Mouse (Mus musculus) kidney, adult 2 months (tissue): ENCODE data around the gene Reep1. TPM values are rescaled to one million over a fixed set of nuclear protein-coding genes. Genes with fewer than 3 reads are reported as not detected.

Experiments
- DNase-seq: peaks from one replicate; pipeline ENCODE4 v3.0.0; 2021
- H3K27ac ChIP-seq: fragments of 200-500 bp; 2 replicates; pipeline ENCODE4 v1.5.1; 2012; ENCODE audit warnings: low read depth, low read length, control low read depth, inconsistent platforms; ENCODE audit not compliant: insufficient read depth
- H3K27me3 ChIP-seq: fragments of 200-500 bp; replicated peaks from 2 replicates; pipeline ENCODE4 v1.6.1; 2012; ENCODE audit warnings: mild to moderate bottlenecking, moderate library complexity, low read length, inconsistent platforms; ENCODE audit not compliant: control insufficient read depth, insufficient read depth
- H3K36me3 ChIP-seq: fragments of 200-500 bp; 2 replicates; pipeline ENCODE4 v1.6.1; 2012; ENCODE audit warnings: mild to moderate bottlenecking, moderate library complexity, low read length, inconsistent platforms; ENCODE audit not compliant: control insufficient read depth, insufficient read depth
- H3K4me1 ChIP-seq: fragments of 200-500 bp; 2 replicates; pipeline ENCODE4 v1.6.1; 2011; ENCODE audit warnings: low read length; ENCODE audit not compliant: control insufficient read depth, insufficient read depth
- H3K4me3 ChIP-seq: fragments of 200-500 bp; 2 replicates; pipeline ENCODE4 v1.5.1; 2011; ENCODE audit warnings: mild to moderate bottlenecking, low read depth, low read length, control low read depth; ENCODE audit not compliant: insufficient read depth
- CTCF ChIP-seq: fragments of 200-500 bp; conservative IDR thresholded peaks from 2 replicates; pipeline ENCODE4 v1.5.1; 2011; ENCODE audit warnings: low read depth, mild to moderate bottlenecking, control low read depth, low read length, moderate library complexity, mixed read lengths; ENCODE audit not compliant: insufficient read depth, insufficient read length
- POLR2A ChIP-seq: fragments of 200-500 bp; IDR thresholded peaks from one replicate; pipeline ENCODE4 v1.6.1; 2011; ENCODE audit warnings: low read depth, low read length, control low read depth
- WGBS: fragments of 180-500 bp; shearing (Covaris S2); methylation state at CpG from one replicate; pipeline ENCODE4 v1.1.7; 2018; 5-methylcytosine and 5-hydroxymethylcytosine counted together
- polyA plus RNA-seq: library from polyadenylated mRNA; depleted of rRNA; stranded (reverse); fragments of >200 nt; gene quantifications from 2 replicates; pipeline ENCODE4 v1.2.3, GENCODE M21; 2012

The Reep1 gene
- polyA plus RNA-seq, 1 experiment: 1.5 TPM

DNA sequence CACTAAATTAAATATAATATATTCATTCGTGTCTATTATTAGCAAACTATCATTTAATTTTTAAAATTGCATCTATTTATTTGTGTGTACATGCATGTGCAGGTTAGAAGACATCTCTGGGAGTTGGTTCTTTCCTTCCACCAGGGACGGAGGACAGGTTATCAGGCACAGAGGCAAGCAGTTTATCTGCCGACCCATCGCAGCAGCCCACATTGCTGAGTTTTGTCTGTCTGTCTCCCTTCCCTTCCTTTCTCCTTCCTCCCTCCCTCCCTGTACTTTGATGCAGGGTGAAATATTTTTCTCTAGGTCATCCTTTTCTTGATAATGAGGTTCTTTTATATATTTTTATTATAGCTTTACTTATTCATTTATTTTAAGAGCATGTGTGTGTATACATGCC lies 11.9 kb downstream of the Reep1 start:
- no peaks in the 10 kb centered on the region for H3K36me3 ChIP-seq
- H3K4me1 ChIP-seq: no peaks in the 10 kb centered on the region
- TF ChIP-seq POLR2A: no peak
- TF ChIP-seq CTCF: no peak
- H3K27ac ChIP-seq: no peak overlapping the region
- no peak overlapping the region for H3K4me3 ChIP-seq
- 87% methylated on average over 4 of the region's 4 CpGs for WGBS
- DNase-seq: no peak
- H3K27me3 ChIP-seq: no peaks in the 10 kb centered on the region

DNA sequence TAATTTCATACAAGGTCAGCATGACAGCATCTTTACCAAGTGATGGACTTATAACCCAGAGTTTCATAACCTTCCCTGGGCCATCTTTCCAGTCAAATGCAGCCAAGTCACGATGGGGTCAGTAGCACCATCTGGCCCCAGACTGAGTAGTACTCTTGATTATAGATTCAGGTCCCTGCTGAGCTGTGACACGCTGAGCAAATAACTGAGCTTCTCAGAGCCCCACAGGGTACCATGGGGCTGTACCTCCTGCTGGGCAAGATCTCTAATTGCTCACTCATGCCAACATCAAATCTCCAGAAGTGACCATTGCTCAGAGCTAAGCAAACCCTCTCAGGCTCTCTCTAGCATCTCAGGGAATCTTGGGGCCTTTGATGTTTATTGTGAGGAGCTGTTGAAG lies 15.6 kb downstream of the Reep1 start:
- DNase-seq: no peak
- no peak for TF ChIP-seq POLR2A
- no peak for TF ChIP-seq CTCF
- WGBS: 69% methylated on average over 2 of the region's 2 CpGs
- H3K4me3 ChIP-seq: no peak overlapping the region
- H3K36me3 ChIP-seq: no peaks in the 10 kb centered on the region
- H3K27ac ChIP-seq: no peak overlapping the region
- H3K4me1 ChIP-seq: no peaks in the 10 kb centered on the region
- no peaks in the 10 kb centered on the region for H3K27me3 ChIP-seq

DNA sequence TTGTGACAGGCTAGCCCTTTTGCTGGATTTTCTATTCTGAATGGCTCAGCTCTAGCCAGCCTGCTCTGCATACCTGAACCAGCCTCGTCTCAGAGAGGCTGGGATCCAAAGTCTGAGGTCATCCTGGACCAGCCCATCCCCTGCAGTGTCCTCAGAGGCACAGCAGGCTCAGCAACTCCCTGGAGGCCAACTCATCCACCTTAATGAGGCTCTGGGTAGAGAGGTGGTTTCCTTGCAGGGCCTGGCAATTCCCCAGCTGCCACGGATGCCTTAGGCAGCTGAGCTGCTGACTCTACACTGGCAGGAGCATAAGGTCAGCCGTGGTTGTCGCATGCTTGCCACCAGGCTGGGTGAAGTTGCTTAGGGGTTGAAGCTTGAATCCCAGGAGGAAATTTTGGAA lies 16.2 kb downstream of the Reep1 start:
- Histone ChIP-seq H3K4me3 (no peak overlapping the region), H3K4me1 (no peaks in the 10 kb centered on the region), H3K27me3 (no peaks in the 10 kb centered on the region), H3K27ac (no peak overlapping the region), H3K36me3 (no peaks in the 10 kb centered on the region)
- WGBS: 27% methylated on average over 4 of the region's 4 CpGs
- TF ChIP-seq CTCF: no peak
- no peak for TF ChIP-seq POLR2A
- no peak for DNase-seq

DNA sequence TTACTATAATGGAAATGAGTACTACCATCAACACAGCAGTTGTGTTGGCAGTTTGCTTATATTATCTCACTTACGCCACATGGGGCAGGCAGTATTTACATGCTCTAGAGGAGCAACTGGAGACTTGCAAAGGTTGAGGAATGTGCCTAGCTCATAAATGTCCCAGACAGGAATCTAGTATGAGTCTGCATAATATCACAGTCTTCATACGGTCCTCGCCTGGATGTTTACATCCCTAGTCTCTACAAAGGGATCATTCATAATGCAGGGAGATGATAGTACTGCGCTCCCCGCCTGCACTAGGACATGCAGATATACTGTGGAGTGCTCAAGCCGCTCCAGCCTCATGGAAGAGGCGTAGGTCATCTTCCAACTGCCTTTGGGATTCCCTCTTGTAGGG lies 19.3 kb downstream of the Reep1 start:
- no peaks in the 10 kb centered on the region for H3K27me3 ChIP-seq

DNA sequence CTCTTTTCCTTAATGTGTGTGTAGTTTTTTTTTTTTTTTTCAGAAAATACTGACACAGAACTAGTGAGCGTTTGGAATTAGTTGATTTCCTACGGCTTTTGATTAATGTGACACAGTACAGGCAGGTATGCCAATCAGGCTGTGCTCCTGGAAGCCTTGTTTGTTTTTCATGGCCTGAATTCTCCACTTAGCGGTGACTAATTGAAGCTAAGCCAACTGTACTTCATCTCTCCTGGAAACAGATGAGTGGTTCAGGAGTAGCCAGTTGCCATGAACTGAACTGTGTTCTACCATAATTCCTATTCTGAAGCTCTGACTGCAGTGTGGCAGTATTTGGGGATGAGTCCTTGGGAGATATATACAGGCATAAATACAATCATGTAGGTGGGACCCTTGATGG lies 20.9 kb downstream of the Reep1 start:
- no peaks in the 10 kb centered on the region for H3K4me1 ChIP-seq
- TF ChIP-seq CTCF (no peak), POLR2A (no peak)
- no peaks in the 10 kb centered on the region for H3K36me3 ChIP-seq
- DNase-seq: peak; percentile 12
- WGBS: 46% methylated on average over 3 of the region's 3 CpGs
- H3K27me3 ChIP-seq: no peaks in the 10 kb centered on the region
- no peak overlapping the region for H3K27ac ChIP-seq
- H3K4me3 ChIP-seq: no peak overlapping the region

More for the DNA sequence above, 19.3 kb downstream of the Reep1 start:
- TF ChIP-seq POLR2A (no peak), CTCF (no peak)
- no peak overlapping the region for H3K4me3 ChIP-seq
- no peaks in the 10 kb centered on the region for H3K4me1 ChIP-seq
- 94% methylated on average over 7 of the region's 7 CpGs for WGBS
- H3K36me3 ChIP-seq: no peaks in the 10 kb centered on the region
- no peak for DNase-seq
- H3K27ac ChIP-seq: no peak overlapping the region

DNA sequence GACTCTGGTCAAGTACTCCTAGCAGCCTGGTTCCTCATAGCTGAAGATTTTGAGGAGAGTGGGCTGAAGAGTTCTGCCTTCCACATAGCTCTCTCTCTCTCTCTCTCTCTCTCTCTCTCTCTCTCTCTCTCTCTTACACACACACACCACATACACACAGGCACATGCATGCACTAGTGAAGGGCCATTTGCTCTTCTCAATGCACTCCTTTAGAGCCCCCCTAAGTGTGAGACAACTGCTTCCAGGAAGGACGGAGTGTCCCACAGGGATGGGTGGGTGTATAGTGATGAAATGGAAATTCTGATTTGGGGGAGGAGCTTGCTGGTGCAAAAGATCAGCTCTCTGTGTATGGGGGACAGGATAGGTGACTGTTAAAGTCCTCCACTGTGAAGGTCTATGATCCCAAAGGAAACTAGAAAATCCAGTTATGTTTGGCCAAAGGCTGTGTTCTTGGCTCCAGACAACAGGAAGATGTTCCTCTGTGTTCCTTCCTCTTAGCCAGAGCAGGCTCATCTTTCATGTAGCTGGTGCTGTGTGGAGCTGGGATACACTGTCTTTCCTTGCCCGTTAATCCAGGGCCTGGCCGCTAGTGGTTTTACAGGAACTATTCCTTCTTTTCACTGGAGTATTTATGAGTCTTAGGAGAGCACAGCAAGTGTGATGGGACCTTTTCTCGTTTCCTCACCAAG lies 27.7 kb downstream of the Reep1 start:
- H3K27ac ChIP-seq: no peak overlapping the region
- DNase-seq: peak; percentile 48
- WGBS: 39% methylated on average over 4 of the region's 4 CpGs

DNA sequence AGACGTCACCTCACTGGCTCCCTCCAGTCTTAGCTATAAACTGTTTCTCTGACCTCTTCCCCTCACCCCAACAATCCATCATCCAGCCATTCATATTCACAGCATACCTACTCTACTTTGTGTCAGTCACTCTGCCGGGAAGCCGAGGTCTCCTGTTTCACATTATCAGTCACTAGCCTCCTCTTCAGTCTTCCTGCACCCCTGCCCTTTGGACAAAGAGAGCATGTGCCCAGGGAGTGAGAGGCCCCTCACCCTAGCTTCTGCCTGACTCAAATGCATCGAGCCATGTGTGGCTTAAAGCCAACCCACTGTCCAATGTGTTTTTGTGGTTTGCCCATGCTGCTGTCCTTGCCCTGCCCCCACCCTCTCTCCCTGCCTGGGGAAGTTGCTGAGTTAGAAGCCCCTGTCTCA lies 28.2 kb downstream of the Reep1 start:
- H3K4me1 ChIP-seq: no peaks in the 10 kb centered on the region
- 18% methylated on average over 4 of the region's 4 CpGs for WGBS
- DNase-seq: peak; percentile 8
- TF ChIP-seq POLR2A (no peak), CTCF (no peak)
- H3K27ac ChIP-seq: no peak overlapping the region
- H3K27me3 ChIP-seq: no peaks in the 10 kb centered on the region
- H3K36me3 ChIP-seq: no peaks in the 10 kb centered on the region
- no peak overlapping the region for H3K4me3 ChIP-seq

More for the DNA sequence above, 27.7 kb downstream of the Reep1 start:
- no peaks in the 10 kb centered on the region for H3K36me3 ChIP-seq
- no peak overlapping the region for H3K4me3 ChIP-seq
- TF ChIP-seq CTCF (no peak), POLR2A (no peak)
- H3K4me1 ChIP-seq: no peaks in the 10 kb centered on the region
- no peaks in the 10 kb centered on the region for H3K27me3 ChIP-seq
